Mouse (Mus musculus) megakaryocyte, embryonic 14.5 days (primary cell): Measurements from ENCODE around the gene Pgap2.

Experiments used
- FLI1 ChIP-seq: IDR thresholded peaks from 2 replicates; pipeline ENCODE4 v1.6.1; 2012; ENCODE audit warnings: low read length, inconsistent platforms, mixed read lengths
- GATA1 ChIP-seq: IDR thresholded peaks from 3 replicates; pipeline ENCODE4 v1.6.1; 2012; ENCODE audit warnings: mixed read lengths, low read length, inconsistent platforms, borderline replicate concordance

DNA sequence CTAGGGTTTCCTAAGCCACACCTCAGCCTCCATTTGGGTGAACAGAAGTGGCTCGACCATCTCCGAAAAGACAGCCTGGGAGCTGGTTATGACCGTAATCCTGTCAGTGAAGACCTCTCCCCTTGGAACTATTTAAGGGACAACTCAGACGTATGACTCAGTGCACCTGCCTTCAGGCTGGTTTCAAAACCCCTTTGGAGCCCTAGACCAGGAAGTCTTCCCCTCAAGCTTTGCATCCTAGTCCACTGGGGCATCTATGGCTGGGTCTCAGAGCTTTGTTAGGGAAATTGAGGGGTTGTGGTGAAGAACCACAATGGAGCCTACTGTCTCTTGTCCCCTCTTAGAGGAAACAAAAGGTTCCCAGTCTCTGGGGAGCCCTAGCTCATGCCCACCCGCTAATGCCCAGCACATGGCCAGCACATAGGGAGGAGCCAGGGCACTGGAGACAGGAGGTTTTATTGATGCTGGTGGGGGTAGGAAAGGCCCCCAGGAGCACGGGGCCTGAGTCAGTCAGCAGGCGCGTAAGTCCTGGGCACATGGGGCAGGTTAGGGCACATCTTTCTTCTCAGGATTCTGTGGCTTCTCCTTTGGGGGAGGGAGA is 28.8 kb downstream of the Pgap2 start:
- TF ChIP-seq GATA1 = no peak
- no peak for TF ChIP-seq FLI1
